Mouse (Mus musculus): ENCODE measurements at regions not wholly inside any gene's neighbourhood (a gene's known extent, or its start where the extent isn't known, plus 50 kb on each side); places are given as distances from the start of the nearest gene placed in this dataset.

GRCm38 (mm10) chr3:128206948-128207347 lies 310.8 kb upstream of the Fam241a start:
- Histone ChIP-seq H3K4me2 (no peak overlapping the region), H3K27me3 (ENCODE audit: control insufficient read depth, insufficient read depth, low read length) (no peaks in the 10 kb centered on the region), H3K4me3 (ENCODE audit: low read depth, low read length) (no peak overlapping the region), H3K36me3 (ENCODE audit: control insufficient read depth, insufficient read depth, low read length) (no peaks in the 10 kb centered on the region), H3K9me3 (replicated peaks; ENCODE audit: control insufficient read depth, low read length) (no peaks in the 10 kb centered on the region), H3K9ac (ENCODE audit: low read depth, low read length) (no peak overlapping the region), H3K4me1 (ENCODE audit: control insufficient read depth, insufficient read depth, low read length) (no peaks in the 10 kb centered on the region), H3K27ac (ENCODE audit: low read depth, low read length) (no peak overlapping the region)
- ATAC-seq (replicated peaks; ENCODE audit: insufficient number of reproducible peaks, low FRiP score, low TSS enrichment), result no peak
- WGBS (ENCODE audit: insufficient replicate concordance), result 49% methylated on average over 3 of the region's 3 CpGs

GRCm38 (mm10) chr3:128206483-128206882 lies 310.4 kb upstream of the Fam241a start:
- Histone ChIP-seq H3K36me3 (ENCODE audit: control insufficient read depth, insufficient read depth, low read length) (no peaks in the 10 kb centered on the region), H3K4me1 (ENCODE audit: control insufficient read depth, insufficient read depth, low read length) (no peaks in the 10 kb centered on the region), H3K9me3 (replicated peaks; ENCODE audit: control insufficient read depth, low read length) (no peaks in the 10 kb centered on the region), H3K4me3 (ENCODE audit: low read depth, low read length) (no peak overlapping the region), H3K4me2 (no peak overlapping the region), H3K27ac (ENCODE audit: low read depth, low read length) (no peak overlapping the region), H3K9ac (ENCODE audit: low read depth, low read length) (no peak overlapping the region), H3K27me3 (ENCODE audit: control insufficient read depth, insufficient read depth, low read length) (no peaks in the 10 kb centered on the region)
- 66% methylated on average over 1 of the region's 1 CpGs for WGBS (ENCODE audit: insufficient replicate concordance)
- ATAC-seq (replicated peaks; ENCODE audit: insufficient number of reproducible peaks, low FRiP score, low TSS enrichment), result no peak

- Histone ChIP-seq H3K4me2 (no peak overlapping the region), H3K36me3 (ENCODE audit: control insufficient read depth, insufficient read depth, low read length) (no peaks in the 10 kb centered on the region), H3K27me3 (ENCODE audit: control insufficient read depth, insufficient read depth, low read length) (no peaks in the 10 kb centered on the region; the same call in 1 of the 2 replicates), H3K27ac (ENCODE audit: low read depth, low read length) (no peak overlapping the region), H3K9me3 (replicated peaks; ENCODE audit: control insufficient read depth, low read length) (no peaks in the 10 kb centered on the region), H3K4me1 (ENCODE audit: control insufficient read depth, insufficient read depth, low read length) (no peaks in the 10 kb centered on the region), H3K9ac (ENCODE audit: low read depth, low read length) (no peak overlapping the region), H3K4me3 (ENCODE audit: low read depth, low read length) (no peak overlapping the region)
- WGBS (ENCODE audit: insufficient replicate concordance), result 66% methylated on average over 5 of the region's 5 CpGs
- no peak for ATAC-seq (replicated peaks; ENCODE audit: insufficient number of reproducible peaks, low FRiP score, low TSS enrichment)
These were observed 304.6 kb upstream of the Fam241a start for GRCm38 (mm10) chr3:128200574-128201235.

GRCm38 (mm10) chr3:128199466-128199865 lies 303.3 kb upstream of the Fam241a start:
- no peaks in the 10 kb centered on the region for H3K9me3 ChIP-seq (replicated peaks; ENCODE audit: control insufficient read depth, low read length)
- ATAC-seq (replicated peaks; ENCODE audit: insufficient number of reproducible peaks, low FRiP score, low TSS enrichment), result no peak
- H3K27ac ChIP-seq (ENCODE audit: low read depth, low read length), result no peak overlapping the region
- H3K4me3 ChIP-seq (ENCODE audit: low read depth, low read length), result no peak overlapping the region
- no peaks in the 10 kb centered on the region for H3K4me1 ChIP-seq (ENCODE audit: control insufficient read depth, insufficient read depth, low read length)
- no peaks in the 10 kb centered on the region; the same call in 1 of the 2 replicates for H3K27me3 ChIP-seq (ENCODE audit: control insufficient read depth, insufficient read depth, low read length)
- no peak overlapping the region for H3K9ac ChIP-seq (ENCODE audit: low read depth, low read length)
- 40% methylated on average over 2 of the region's 2 CpGs for WGBS (ENCODE audit: insufficient replicate concordance)
- no peak overlapping the region for H3K4me2 ChIP-seq
- no peaks in the 10 kb centered on the region for H3K36me3 ChIP-seq (ENCODE audit: control insufficient read depth, insufficient read depth, low read length)

GRCm38 (mm10) chr3:128192046-128192800 lies 296.1 kb upstream of the Fam241a start:
- Histone ChIP-seq H3K4me2 (peak overlapping the region; percentile 47), H3K27ac (ENCODE audit: low read depth, low read length) (peak overlapping the region; percentile 47; the same call in 1 of the 2 replicates), H3K4me1 (ENCODE audit: control insufficient read depth, insufficient read depth, low read length) (no peaks in the 10 kb centered on the region), H3K9me3 (replicated peaks; ENCODE audit: control insufficient read depth, low read length) (no peaks in the 10 kb centered on the region), H3K27me3 (ENCODE audit: control insufficient read depth, insufficient read depth, low read length) (no peaks in the 10 kb centered on the region; the same call in 1 of the 2 replicates), H3K4me3 (ENCODE audit: low read depth, low read length) (no peak overlapping the region), H3K9ac (ENCODE audit: low read depth, low read length) (no peak overlapping the region), H3K36me3 (ENCODE audit: control insufficient read depth, insufficient read depth, low read length) (no peaks in the 10 kb centered on the region)
- WGBS (ENCODE audit: insufficient replicate concordance), result 30% methylated on average over 17 of the region's 17 CpGs
- 0 out of 2 replicates have a peak, but pooled peaks have one; percentile 39 for ATAC-seq (replicated peaks; ENCODE audit: insufficient number of reproducible peaks, low FRiP score, low TSS enrichment)

GRCm38 (mm10) chr3:128187330-128188044 lies 291.4 kb upstream of the Fam241a start:
- Histone ChIP-seq H3K4me1 (ENCODE audit: control insufficient read depth, insufficient read depth, low read length) (no peaks in the 10 kb centered on the region), H3K4me2 (no peak overlapping the region), H3K27me3 (ENCODE audit: control insufficient read depth, insufficient read depth, low read length) (no peaks in the 10 kb centered on the region), H3K4me3 (ENCODE audit: low read depth, low read length) (no peak overlapping the region), H3K36me3 (ENCODE audit: control insufficient read depth, insufficient read depth, low read length) (no peaks in the 10 kb centered on the region), H3K9me3 (replicated peaks; ENCODE audit: control insufficient read depth, low read length) (no peaks in the 10 kb centered on the region), H3K9ac (ENCODE audit: low read depth, low read length) (no peak overlapping the region), H3K27ac (ENCODE audit: low read depth, low read length) (no peak overlapping the region)
- whole genome bisulfite sequencing (ENCODE audit: insufficient replicate concordance), result 74% methylated on average over 9 of the region's 9 CpGs
- no peak for ATAC-seq (replicated peaks; ENCODE audit: insufficient number of reproducible peaks, low FRiP score, low TSS enrichment)

GRCm38 (mm10) chr3:128186278-128186677 lies 290.2 kb upstream of the Fam241a start:
- 10% methylated on average over 4 of the region's 4 CpGs for WGBS (ENCODE audit: insufficient replicate concordance)

GRCm38 (mm10) chr3:128181221-128181908 lies 285.2 kb upstream of the Fam241a start:
- Histone ChIP-seq H3K4me3 (ENCODE audit: low read depth, low read length) (no peak overlapping the region), H3K36me3 (ENCODE audit: control insufficient read depth, insufficient read depth, low read length) (no peaks in the 10 kb centered on the region), H3K27ac (ENCODE audit: low read depth, low read length) (no peak overlapping the region), H3K4me1 (ENCODE audit: control insufficient read depth, insufficient read depth, low read length) (no peaks in the 10 kb centered on the region), H3K9ac (ENCODE audit: low read depth, low read length) (no peak overlapping the region), H3K27me3 (ENCODE audit: control insufficient read depth, insufficient read depth, low read length) (no peaks in the 10 kb centered on the region), H3K4me2 (no peak overlapping the region), H3K9me3 (replicated peaks; ENCODE audit: control insufficient read depth, low read length) (no peaks in the 10 kb centered on the region)
- WGBS (ENCODE audit: insufficient replicate concordance), result 63% methylated on average over 7 of the region's 7 CpGs
- ATAC-seq (replicated peaks; ENCODE audit: insufficient number of reproducible peaks, low FRiP score, low TSS enrichment), result no peak

More at GRCm38 (mm10) chr3:128186278-128186677, 290.2 kb upstream of the Fam241a start:
- Histone ChIP-seq H3K27me3 (ENCODE audit: control insufficient read depth, insufficient read depth, low read length) (no peaks in the 10 kb centered on the region), H3K4me2 (no peak overlapping the region), H3K9ac (ENCODE audit: low read depth, low read length) (no peak overlapping the region), H3K4me1 (ENCODE audit: control insufficient read depth, insufficient read depth, low read length) (no peaks in the 10 kb centered on the region), H3K36me3 (ENCODE audit: control insufficient read depth, insufficient read depth, low read length) (no peaks in the 10 kb centered on the region), H3K4me3 (ENCODE audit: low read depth, low read length) (no peak overlapping the region), H3K9me3 (replicated peaks; ENCODE audit: control insufficient read depth, low read length) (no peaks in the 10 kb centered on the region), H3K27ac (ENCODE audit: low read depth, low read length) (no peak overlapping the region)
- ATAC-seq (replicated peaks; ENCODE audit: insufficient number of reproducible peaks, low FRiP score, low TSS enrichment), result no peak
